Mouse (Mus musculus) megakaryocyte-erythroid progenitor cell, adult 5-6 weeks (primary cell): Measurements from ENCODE around the gene Aldh3b3. TPM values are rescaled to one million over a fixed set of nuclear protein-coding genes. Genes with fewer than 3 reads are reported as not detected.
A peak's percentile ranks its signal among the peaks of the same experiment; 100 is the strongest.

ENCODE experiments used
- ATAC-seq: replicated peaks from 2 replicates; pipeline ENCODE4 v1.8.0; 2016; ENCODE audit warnings: mild to moderate bottlenecking, inconsistent platforms; ENCODE audit not compliant: severe bottlenecking, poor library complexity, low FRiP score, low TSS enrichment
- total RNA-seq, 2 experiments: library from RNA; stranded (forward) in 1 of 2; stranded (reverse) in 1 of 2; fragments of 200-1000, 215-1000 nt in 1 of 2; fragments of >200 nt in 1 of 2; fragmentation: Nextera tagmentation in 1 of 2; gene quantifications; 2 replicates each; pipeline ENCODE4 v1.2.3; 2014 to 2017

Aldh3b3 gene
- total RNA-seq (2014; fragmentation: Nextera tagmentation) (not detected in 2 replicates), total RNA-seq (2017) (not detected in 2 replicates)

DNA sequence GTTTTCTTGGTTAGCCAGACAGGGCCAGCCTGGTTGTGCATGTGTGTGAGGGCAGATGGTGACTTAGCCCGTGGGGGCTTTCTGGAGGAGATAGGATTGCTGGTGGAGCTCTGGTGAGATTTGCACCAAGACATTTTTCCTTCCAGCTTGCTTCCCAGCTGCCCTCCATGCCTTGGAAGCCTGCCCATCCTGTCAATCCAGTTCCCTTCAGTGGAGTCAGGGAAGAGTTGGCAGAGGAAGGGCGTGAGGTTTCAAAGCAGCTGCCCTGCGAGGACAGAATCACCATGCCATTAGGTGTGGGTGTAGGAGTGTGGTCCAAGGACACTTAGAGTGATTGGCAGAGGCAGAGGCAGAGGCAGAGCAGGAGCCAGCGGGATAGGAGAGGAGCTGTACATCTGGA lies at the start of gene Aldh3b3:
TSS of gene Aldh3b3 (plus strand) at position 176 of the 400 bp plus-strand sequence.
- no peak for ATAC-seq

GRCm38 (mm10) chr19:3910206-3910605 lies 48.2 kb upstream of the Aldh3b3 start:
- no peak for ATAC-seq

DNA sequence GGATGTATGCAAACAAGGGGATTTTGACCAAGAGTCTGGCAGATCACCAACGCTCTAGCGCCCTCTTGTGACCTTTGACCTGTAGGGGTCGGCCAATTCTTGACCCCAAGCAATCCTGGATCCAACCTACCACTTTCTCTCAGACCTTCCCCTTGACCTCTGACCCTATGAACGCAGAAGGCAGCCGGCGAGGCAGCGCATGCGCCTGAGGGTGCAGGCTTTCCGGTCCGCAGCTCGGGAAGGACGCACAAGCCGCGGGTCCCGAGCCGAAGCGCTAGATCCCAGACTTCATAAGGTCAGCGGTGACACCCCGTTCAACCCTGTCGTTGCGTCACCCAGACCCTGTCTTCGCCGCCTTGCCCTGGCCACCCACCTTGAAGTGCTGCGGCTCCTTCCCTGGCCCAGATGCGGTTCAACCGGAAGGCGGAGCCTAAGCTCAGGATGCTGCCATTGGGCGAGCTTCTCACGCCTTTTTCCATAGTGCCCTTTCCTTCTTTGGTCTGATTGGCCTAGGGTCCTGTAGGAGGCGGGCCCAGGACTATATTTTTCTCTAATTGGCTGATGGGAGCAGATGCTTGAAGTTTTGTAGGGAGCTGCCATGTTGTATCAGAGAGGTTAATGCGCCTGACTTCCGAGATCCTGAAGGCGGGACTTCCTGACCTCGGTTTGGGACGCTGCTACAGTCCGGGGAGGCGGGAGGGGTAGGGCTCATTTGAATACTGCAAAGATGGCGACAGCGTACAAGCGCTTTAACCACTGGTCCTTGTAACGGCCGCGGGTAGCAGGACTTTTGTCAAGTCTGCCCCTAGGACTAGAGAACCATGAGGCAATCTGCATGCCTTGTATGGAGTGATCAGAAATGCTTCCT lies 45.9 kb upstream of the Aldh3b3 start, which contains the start of gene Ndufs8:
TSS of gene Ndufs8 (minus strand) at position 438 of the 868 bp plus-strand sequence.
- ATAC-seq = peak; percentile 96

DNA sequence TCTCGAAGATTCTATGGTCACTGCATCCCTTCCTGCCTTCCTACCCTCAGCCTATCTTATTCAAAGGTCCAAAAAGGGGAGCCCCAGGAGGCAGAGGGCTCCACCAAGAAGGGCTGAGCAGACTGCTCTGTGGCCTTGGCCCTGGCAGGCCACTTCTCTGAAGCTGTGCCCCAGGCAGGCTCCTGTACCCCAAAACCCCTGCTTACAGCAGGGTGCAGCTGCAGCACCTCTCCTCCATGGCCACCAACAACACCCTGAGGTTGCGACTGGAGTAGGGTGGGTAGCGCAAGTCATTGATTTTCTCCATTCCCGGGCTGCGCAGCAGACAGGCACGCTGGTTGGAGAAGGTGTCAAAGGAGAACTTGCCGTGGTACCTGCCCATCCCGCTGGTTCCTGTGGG lies 44.8 kb upstream of the Aldh3b3 start:
- no peak for ATAC-seq

DNA sequence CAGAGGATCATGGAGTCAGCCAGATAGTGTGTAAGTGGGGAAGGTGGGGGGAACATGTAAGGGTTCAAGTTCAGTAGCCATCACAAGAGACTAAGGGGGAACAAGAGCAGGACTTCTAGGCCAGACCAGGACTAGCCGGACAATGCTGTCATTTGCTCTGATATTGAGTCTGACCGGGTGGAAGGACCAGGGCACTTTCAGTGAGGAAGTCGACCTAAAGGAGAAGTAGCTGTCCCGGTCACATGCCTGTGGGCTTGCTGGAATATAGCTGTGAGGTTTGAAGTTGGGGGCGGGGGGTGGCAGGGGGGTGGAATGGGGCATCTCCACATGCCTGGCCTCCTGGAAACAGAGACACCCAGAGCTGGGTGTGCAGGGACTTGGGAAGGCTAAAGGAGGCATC lies 43.9 kb upstream of the Aldh3b3 start:
- no peak for ATAC-seq

GRCm38 (mm10) chr19:3916727-3917126 lies 41.7 kb upstream of the Aldh3b3 start:
- ATAC-seq = no peak

DNA sequence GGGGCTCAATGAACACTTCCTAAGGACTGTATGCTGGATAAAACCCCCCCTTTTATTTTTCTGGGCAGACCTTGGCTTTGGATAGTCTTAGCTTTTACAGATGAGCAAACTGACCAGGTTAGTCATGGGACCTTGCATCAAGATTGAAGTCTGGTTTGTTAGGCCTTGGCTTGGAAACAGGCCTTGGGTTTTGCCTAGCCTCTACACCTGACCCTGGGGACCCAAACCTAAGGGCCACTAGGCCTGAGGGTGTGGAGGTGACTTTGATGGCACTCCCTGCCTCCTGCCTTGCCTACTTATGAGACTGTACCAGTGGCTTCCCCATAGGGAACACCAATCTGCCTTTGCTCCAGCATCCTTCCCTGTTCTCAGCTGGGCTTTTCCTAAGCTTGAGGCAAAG lies 38.5 kb upstream of the Aldh3b3 start:
- no peak for ATAC-seq

DNA sequence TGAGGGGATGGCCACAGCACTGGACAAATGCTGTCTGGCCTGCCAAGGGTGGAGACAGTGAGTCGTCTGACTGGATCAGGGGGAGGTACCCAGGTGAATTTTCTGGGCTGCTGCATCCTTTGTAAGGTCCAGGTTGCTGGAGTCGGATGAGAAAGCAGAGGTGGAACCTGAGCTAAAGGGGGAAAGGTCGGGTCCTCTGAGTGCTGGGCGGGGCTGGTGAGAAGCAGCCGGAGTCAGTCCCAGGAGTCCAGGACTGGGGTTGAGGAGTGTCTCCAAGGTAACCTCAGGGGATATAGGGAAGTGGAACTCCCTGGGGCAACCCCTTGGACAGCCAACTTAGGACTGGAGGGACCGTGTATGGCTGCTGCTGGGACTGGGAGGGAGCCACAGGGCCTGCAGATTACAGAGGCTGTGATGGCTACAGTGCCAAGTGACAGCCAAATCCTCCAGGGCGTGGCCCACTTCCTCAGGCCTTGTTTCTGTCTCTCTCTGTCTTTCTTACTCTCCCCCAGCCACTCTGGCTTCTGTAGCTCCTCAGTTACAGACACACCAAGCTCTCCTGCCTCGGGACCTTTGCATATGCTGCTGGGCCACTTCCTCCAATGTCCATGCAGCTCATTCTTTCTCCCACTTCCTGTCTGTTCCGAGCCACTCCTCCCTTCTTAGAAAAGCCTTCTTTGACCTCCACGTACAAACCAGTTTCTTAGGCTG lies 35.6 kb upstream of the Aldh3b3 start:
- ATAC-seq = 0 out of 2 replicates have a peak, but pooled peaks have one; percentile 42

DNA sequence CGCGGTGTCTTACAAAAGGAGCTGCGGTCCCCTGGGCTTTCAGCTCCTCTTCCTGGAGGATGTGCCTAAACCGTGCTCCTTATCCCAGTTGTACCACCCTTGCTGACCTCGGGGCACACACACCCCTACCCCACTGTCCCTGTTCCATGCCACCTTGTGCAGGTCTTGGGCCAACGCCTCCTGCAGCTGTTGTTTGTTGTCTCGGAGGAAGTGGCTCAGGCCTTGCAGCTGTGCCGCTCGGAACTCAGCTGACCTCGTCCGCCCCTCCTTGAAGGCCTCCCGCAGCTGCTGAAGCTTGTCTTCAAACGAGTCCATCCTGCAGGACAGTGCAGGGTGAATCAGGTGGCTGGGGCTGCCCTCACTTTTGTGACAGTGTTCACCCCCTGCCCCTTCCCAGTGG lies 34.9 kb upstream of the Aldh3b3 start:
- ATAC-seq = no peak

DNA sequence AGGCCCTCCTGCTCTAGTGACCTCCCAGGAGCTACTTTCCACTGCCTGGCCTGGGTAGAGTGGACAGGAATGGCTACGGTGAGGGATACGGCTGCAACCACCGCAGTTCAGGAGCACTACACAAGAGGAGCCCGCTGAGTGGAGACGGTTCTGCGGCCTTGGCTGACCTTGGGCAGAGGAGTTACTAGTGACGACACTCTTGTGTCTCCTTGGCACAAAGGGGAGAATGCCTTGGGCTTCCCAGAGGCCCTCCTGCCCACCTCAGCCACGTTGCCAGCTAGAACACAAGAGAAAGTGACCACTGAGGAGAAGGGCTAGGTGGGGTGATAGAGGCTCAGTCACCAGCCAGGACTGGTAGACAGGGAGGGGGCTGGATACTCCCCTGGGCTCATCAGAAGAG lies 34.3 kb upstream of the Aldh3b3 start:
- no peak for ATAC-seq

- ATAC-seq = no peak
Measured at GRCm38 (mm10) chr19:3924868-3925267, 33.6 kb upstream of the Aldh3b3 start.

- ATAC-seq = no peak
Measured at GRCm38 (mm10) chr19:3925859-3926258, 32.6 kb upstream of the Aldh3b3 start.

- ATAC-seq = no peak
Measured at GRCm38 (mm10) chr19:3926279-3926678, 32.2 kb upstream of the Aldh3b3 start.

GRCm38 (mm10) chr19:3926685-3927084 lies 31.8 kb upstream of the Aldh3b3 start:
- no peak for ATAC-seq

GRCm38 (mm10) chr19:3927989-3928388 lies 30.5 kb upstream of the Aldh3b3 start:
- no peak for ATAC-seq

- no peak for ATAC-seq
Measured at GRCm38 (mm10) chr19:3928779-3929178, 29.7 kb upstream of the Aldh3b3 start.

DNA sequence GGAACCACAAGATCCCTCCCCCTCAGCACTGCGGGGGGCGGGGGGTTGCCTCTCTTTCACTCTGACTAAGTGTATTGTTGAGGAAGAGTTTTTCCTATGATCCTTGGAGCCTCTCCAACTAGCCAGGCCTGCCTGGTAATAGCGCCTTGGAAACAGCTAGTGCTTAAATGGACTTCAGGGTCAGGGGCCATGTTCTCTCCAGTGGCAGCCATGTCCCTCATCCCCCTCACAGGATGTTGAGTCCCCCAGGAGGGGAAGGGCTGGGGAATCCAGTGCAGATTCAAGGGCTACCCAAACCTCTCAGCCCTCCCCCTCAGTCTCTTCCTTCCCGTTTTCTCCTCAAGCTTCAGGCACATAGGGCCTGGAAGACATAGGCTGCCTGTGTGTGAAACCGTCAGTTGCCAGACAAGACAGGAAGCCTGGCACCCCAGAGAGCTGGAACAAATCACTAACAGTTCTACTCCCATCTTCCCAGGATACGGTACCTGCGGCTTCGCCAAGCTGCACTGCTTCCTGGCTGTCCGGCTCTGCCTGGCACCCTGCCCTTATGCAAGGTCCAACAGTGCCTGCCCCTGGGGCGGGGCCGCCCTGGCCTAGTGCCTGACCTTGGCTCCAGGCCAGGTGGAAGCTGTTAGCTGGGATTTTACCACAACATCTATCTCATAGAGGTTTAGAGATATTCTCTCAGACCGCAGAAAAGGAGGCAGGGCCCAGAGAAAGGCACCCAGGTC lies 29.1 kb upstream of the Aldh3b3 start, which contains the start of gene Aldh3b1:
TSS of gene Aldh3b1 (minus strand) at position 598 of the 731 bp plus-strand sequence.
- ATAC-seq = peak; percentile 37; the same call in 1 of the 2 replicates

DNA sequence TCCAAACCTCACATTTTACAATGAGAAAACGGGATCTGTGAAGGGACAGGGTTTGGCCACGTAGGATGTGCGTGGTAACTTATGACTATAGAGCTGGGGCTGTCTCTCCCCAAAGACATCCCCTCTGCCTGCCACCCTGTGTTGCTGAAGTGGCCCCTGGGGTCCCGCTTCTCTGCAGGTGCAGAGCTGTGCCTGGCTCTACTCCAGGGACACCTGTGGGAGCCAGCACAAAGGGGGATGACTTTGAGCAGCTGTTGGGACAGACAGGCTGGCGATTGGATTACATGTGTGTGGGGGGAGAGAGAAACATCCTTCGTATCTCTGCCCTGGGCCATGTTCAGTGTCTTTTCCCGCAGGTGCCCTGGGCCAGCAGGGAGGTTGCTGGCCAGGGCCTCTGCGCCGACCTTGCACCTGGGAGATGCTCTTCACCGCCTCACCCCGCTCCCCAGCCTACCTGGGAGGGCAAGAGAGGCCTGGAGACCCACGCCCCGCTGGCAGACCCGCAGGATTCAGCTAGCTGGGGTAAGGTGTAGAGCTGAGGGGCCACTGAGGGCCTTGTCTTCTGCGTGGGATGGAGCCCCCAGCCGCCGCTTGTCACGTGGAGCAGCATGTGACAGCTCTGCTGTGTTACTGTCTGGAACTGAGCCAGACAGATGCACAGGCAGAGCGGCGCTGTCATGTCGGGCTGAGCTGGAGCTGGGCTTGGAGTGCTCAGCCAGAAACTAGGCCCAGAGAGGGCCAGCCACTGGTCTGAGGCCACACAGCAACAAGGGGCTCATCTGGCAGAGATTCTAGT lies 28.0 kb upstream of the Aldh3b3 start:
- ATAC-seq = no peak

DNA sequence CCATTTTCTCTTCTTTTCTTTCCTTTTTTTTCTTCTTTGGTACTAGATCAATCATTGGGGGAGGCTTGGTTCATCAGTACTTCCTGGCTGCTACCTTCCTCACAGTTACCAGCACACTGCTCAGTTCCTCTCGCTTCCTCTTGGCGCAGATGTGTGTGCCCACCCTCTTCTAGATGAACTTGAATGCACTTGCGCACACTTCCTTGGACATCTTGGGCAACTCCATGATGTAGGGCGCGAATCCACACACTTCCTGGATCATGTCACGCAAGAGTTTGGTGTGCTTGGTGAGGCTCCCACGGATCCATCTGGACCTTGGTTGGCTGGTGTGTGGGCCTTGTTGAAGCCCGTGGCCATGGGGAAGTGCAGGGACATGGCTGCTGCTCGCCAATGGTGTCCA lies 26.7 kb upstream of the Aldh3b3 start:
- no peak for ATAC-seq
